Mouse (Mus musculus): ENCODE measurements at regions not wholly inside any gene's neighbourhood (a gene's known extent, or its start where the extent isn't known, plus 50 kb on each side); places are given as distances from the start of the nearest gene placed in this dataset.

DNA sequence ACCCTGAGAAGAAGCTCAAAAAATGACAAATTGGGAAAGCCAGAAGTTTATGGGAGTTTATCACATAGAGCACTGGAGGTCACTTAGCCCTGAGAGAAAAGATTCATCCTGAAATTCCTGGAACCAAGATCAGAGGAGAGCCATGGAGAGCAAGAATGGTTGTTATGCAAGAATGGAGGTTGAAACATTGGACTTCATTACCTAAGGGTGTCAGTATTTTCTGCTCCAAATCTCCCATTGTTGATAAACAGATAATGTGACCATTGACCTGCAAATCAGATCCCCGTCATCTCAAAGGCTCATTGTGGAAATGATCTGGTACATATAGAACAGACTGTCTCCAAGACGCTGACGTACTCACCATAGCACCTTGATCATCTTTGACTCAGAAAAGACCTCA is 1477.6 kb upstream of the Slc10a2 start:
- no peak for DNase-seq (ENCODE audit: low spot score in 2 of 2)

DNA sequence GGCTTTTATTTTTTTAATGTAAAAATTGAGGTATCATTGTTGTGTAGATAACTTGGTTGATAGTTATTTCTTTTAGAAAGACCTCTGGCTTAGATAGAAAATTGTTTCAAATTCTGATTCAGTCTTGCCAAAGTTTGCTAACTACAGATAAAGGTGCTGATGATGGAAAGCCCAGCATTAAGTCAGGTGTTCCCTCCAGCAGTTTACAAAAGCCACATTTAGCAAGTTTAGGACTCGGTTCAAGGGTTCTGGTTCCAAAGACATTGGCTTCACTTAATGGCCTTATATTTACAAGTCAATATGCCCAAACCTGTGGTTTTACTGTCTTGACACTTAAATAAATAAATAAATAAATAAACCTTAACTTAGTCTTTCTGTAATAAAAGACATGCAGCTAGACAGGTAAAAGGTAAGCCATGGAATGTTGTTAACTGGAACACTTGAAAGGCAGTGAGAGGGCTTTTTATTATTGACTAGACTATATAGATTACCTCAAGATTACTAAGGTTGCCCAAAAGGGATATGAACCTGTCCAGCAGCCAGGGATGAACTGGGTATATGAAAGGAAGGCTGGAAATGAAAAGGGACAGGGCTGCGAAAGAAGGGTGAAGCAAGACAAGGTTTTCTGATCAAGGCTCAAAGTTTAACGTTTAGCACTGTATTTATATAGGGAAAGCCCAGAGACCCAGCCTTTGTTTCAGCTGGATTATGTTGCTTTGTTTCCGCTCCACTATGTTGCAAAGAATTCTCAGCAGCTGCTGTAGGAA is 1472.9 kb upstream of the Slc10a2 start:
- DNase-seq (ENCODE audit: low spot score in 2 of 2), result no peak

DNA sequence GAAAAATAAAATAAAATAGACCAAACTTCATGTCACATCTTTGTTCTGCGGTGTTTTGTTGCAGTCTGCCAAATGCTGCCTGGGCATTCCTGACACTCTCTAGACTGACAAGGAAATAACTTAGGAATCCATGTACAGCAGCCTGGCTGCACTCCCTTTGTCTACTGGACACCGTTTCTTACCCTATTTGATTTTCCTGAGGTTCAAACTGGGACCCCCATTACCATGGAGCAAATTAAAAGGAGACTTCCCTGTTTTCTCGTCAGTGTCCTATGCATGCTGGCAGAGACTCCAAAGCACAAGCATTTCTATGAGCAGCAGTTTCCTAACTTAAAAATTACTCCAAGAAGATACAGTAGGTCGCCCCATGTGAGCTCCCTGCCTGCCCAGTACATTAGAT is 1470.1 kb upstream of the Slc10a2 start:
- no peak for DNase-seq (ENCODE audit: low spot score in 2 of 2)

DNA sequence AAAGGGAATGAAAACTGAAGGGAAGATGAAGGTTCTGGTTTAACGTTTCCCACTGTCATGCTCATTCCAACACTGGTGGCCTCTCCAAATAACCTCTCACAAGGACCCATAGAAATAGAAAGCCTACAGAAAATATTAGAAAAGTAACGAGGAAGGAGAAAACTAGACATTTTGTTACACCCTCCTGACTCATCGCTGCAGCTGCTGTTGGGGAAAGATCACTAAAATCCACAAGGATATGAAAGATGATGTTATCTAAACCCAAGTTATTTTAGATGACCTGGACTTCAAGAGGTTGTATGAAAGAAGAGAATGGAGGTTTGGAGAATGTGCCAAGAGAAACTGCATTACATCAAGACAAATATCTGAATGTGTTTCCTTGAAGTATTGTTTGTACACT is 1468.3 kb upstream of the Slc10a2 start:
- DNase-seq (ENCODE audit: low spot score in 2 of 2), result no peak

DNA sequence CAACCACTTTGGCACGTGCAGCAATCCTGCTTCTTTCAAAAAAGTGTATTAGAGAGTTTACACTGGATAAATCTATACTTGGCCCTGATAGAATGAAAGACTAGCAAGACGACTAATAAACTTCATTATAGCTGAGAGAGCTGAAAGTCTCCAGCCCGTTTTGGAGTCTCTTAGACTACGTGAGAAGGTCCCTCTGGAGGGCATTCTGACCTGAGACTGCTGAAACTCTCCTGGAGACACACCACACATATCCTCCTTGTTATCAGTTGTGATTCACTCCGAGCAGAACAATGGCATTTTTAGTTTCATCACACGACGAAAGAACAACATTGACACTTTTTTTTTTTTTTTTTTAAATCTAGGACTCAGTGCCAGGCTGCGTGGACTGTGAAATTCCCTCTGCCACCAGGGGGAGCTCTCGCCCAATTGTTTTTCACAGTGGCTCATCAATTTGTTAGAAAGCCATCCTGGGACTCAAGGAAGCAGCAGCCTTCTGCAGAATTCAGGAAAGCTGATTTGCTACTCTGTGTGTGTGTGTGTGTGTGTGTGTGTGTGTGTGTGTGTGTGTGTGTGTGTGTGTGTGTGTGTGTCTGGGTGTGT is 1467.0 kb upstream of the Slc10a2 start:
- DNase-seq (ENCODE audit: low spot score in 2 of 2), result peak; percentile 30 to 78

DNA sequence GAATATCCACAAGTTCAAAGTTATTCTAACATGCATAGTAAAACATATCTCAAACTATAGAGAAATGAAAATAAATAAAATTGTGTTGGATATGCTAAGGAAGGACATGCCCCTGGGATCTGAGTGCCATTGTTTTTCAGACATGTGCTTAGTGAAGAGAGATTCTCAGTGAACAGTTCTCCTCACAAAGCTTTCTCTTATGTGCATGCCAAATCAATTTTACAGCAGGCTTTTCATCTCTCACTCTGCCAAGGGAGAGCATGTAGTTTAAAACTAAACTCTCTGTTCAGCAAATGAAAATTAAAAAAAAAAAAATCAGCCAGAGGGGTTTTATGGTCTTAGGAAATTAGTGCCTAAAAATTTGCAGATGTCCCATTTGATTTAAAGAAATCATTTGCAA is 1445.8 kb upstream of the Slc10a2 start:
- DNase-seq (ENCODE audit: low spot score in 2 of 2), result no peak

DNA sequence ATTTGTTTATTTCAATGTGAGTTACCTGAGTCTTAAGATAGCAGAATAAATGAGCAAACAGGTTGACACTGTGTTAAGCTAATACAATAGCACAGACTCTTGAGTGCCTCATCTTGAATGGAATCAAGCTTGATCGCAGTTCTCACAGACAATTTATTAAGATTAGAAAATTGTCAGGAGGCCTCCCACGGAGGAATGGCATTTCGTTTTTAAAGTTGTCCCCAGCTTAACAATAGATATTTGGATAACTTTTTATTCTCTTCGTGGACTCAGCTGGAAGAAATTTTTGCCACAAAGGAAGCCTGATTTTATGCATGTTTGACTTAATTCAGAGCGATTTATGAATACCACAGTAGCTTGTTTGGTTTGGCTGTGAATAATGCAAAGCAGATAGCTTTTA is 1422.0 kb upstream of the Slc10a2 start:
- no peak for DNase-seq (ENCODE audit: low spot score in 2 of 2)

DNA sequence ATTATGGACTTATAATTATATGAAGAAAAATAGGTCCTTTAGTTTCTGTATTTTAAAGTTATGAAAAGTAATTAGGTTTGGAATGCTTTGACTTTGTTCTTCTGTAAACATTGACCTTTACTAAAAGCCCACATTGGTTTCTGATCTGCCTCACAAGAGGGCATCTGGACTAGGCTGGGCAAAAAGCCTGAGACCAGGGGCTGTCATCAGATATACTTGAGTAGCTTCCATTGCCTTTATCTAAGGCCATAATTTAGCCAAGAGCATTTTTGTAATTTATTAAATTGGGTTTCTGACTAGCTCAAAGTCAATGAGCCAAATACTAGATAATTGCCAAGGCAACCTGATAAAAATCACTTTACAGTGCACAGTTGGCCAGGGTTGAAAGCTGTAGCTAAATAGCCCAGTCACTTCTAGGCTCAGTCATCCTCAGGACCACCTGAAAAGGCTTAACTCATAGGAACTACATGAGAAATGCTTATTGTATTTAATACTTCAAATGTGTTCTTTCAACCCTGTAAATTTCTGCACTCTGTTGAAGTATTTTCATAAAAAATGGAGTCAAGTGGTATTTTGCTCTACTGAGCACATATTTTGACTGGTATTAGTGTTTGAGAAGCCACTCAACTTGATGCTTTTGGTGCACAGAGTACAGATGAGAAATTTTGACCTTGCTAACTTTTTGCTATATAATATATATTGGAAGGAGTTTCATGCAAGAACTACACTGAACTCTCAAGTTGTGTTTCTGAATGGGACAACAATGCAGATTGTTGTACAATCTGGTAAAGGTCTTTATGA is 1410.9 kb upstream of the Slc10a2 start:
- no peak for DNase-seq (ENCODE audit: low spot score in 2 of 2)

DNA sequence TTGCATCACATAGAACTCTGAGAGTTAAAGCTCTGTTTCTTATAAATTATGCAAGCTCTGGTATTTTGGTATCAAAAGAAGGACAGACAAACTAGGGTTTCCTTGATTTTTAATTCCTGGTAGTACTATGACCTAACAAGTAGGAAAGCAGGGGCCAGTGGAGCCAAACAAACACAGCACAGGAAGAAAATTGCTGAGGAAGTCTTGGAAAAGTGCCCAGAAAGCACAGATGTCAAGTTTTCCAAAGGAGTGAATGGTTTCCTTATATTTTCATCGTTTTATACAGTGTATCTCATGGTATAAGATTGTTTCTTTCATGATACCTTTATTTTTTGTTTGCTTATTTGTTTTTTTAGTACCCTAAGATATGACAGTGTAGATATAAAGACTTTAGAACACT is 1387.3 kb upstream of the Slc10a2 start:
- no peak for DNase-seq (ENCODE audit: low spot score in 2 of 2)

DNA sequence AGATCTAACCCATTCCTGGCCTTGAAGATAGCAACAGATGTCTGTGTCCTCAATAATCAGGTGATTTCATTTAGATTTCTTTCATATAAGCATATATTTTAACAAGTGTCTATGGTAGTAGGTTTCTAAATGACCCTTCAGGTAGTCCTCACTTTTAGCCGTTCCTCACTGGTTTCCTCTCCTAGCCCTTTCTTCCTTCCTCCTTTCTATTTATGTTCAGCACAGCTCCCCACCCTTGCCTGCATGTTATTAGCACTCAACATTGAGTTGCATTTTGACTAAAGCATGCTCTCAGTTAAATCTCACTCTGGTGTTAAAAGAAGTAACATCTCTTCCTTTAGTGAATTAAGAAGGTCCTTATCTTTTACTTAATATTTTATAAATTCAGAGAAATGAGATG is 1376.8 kb upstream of the Slc10a2 start:
- DNase-seq (ENCODE audit: low spot score in 2 of 2), result no peak

DNA sequence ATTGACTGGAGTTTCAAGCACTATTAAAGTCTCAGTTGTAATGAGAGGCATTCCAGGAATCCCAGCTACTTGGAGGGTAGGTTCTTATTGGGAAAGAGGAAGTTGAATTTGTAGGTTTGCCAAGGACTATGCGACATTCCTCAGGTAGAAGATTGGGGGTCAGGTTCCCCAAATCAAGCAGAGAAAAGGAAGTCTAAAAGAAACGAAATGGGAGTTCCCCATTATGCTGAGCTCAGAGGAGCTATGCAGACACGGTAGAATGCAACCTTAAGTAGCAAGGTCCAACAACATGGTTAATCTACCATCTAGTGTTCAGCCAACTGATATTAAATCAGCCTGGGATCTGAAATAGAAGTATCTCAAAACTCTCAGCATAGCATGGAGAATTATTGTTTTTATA is 1365.9 kb upstream of the Slc10a2 start:
- DNase-seq (ENCODE audit: low spot score in 2 of 2), result no peak

DNA sequence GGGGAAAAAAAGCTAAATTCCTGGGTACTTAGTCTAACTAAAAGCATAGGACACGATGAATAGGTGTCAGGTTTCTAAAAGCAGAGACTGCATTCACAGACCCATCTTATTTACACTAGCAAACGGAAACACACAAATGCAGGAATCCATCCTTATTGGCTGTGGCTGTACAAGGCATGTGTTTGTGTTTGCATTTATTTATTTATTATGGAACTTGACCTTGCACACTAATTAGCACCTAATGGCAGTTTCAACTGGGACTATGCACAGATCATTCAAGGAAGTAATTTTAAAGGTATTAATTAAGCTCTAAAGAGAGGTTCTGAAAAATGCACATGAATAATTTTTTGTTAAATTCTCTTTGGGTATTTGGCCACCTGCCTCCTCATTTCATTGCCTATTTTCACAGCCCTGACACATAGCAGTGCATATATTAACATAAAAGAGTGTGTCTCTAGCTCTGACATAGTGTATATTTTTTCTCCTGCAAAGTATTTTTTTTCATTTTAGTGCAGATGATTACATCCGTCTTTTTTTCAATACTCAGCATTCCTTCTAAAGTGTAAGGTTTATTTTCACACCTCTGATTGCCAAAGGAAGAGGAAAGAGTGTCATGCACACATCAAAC is 1351.5 kb upstream of the Slc10a2 start:
- DNase-seq (ENCODE audit: low spot score in 2 of 2), result no peak

DNA sequence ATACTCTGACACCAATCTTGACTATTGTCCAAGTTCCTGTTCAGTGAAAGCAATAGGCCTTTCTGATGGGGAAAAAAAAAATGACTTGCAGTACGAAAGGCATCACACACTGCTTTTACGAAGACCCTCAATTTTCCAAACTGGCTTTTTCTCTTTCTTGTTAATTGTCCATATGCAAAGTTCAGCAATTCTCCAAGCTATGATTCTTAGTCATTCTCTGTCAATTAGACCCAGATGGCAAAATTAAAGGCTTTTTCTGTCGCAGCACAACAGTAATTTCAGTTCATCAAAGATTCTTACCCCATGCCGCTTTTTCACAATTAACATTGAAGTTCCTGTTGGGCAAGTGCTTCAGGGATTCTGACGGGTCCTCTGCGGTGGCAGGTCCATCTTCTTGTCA is 1343.2 kb upstream of the Slc10a2 start:
- DNase-seq (ENCODE audit: low spot score in 2 of 2), result no peak

DNA sequence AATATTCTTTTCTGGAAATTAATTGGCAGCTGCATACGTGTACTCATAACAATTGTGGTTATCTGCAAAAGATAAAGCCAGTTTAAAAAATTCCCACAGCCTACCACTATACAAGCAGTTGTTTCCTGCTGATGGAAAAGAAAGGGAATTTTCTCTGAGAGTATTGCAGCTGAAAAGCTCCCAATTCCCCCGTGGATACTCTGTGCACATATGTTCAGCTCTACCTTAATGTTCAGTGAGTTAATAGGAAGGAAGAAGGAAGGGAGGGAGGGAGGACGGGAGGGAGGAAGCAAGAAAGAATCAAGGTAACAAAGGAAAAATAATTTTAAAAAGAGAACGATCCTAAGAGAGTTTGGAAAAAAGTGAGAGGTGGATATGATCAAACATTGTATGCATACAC is 1333.9 kb upstream of the Slc10a2 start:
- DNase-seq (ENCODE audit: low spot score in 2 of 2), result no peak

Data from spleen, postnatal 10 days (tissue).